Mouse (Mus musculus) liver, adult 2 months (tissue): Measurements from ENCODE around the gene Plp2. TPM values are rescaled to one million over a fixed set of nuclear protein-coding genes. Genes with fewer than 3 reads are reported as not detected.

Source experiments
- DNase-seq: peaks from one replicate; pipeline ENCODE4 v3.0.0-alpha.2; 2011; ENCODE audit warnings: low read depth, low spot score; ENCODE audit errors: extremely low read depth
- H3K27ac ChIP-seq: fragments of 200-500 bp; replicated peaks from 2 replicates; pipeline ENCODE4 v1.5.1; 2012; ENCODE audit warnings: low read depth, mild to moderate bottlenecking, control low read depth, inconsistent platforms, low read length; ENCODE audit not compliant: insufficient read depth
- H3K27me3 ChIP-seq: fragments of 200-500 bp; 2 replicates; pipeline ENCODE4 v1.6.1; 2012; ENCODE audit warnings: mild to moderate bottlenecking, moderate library complexity, low read length, inconsistent platforms; ENCODE audit not compliant: control insufficient read depth, insufficient read depth
- H3K36me3 ChIP-seq: fragments of 200-500 bp; 2 replicates; pipeline ENCODE4 v1.6.1; 2012; ENCODE audit warnings: low read length, inconsistent platforms; ENCODE audit not compliant: control insufficient read depth, insufficient read depth
- H3K4me1 ChIP-seq: fragments of 200-500 bp; 2 replicates; pipeline ENCODE4 v1.6.1; 2011; ENCODE audit warnings: low read length; ENCODE audit not compliant: control insufficient read depth, insufficient read depth
- H3K4me3 ChIP-seq: fragments of 200-500 bp; 2 replicates; pipeline ENCODE4 v1.5.1; 2011; ENCODE audit warnings: low read depth, mild to moderate bottlenecking, control low read depth, low read length, moderate library complexity; ENCODE audit not compliant: insufficient read depth
- H3K79me2 ChIP-seq: fragments of 200-500 bp; 2 replicates; pipeline ENCODE4 v1.6.1; 2012; ENCODE audit warnings: inconsistent platforms, mild to moderate bottlenecking, low read length, moderate library complexity; ENCODE audit not compliant: control insufficient read depth, insufficient read depth
- H3K9ac ChIP-seq: fragments of 200-500 bp; 2 replicates; pipeline ENCODE4 v1.6.1; 2012; ENCODE audit warnings: low read depth, mild to moderate bottlenecking, control low read depth, inconsistent platforms, low read length
- CTCF ChIP-seq: fragments of 200-500 bp; IDR thresholded peaks from 2 replicates; pipeline ENCODE4 v1.5.1; 2011; ENCODE audit warnings: low read depth, low read length, control low read depth
- POLR2A ChIP-seq: fragments of 200-500 bp; IDR thresholded peaks from 2 replicates; pipeline ENCODE4 v1.6.1; 2011; ENCODE audit warnings: low read length, control low read depth; ENCODE audit not compliant: insufficient read depth; ENCODE audit errors: extremely low read depth
- WGBS: fragments of 180-500 bp; shearing (Covaris S2); methylation state at CpG from one replicate; pipeline ENCODE4 v1.1.7; 2018; 5-methylcytosine and 5-hydroxymethylcytosine counted together
- polyA plus RNA-seq: library from polyadenylated mRNA; depleted of rRNA; stranded (reverse); fragments of >200 nt; gene quantifications from 2 replicates; pipeline ENCODE4 v1.2.3, GENCODE M21; 2012
- total RNA-seq: library from RNA; depleted of rRNA; stranded (reverse); fragments of >200 nt; gene quantifications from 2 replicates; pipeline ENCODE4 v1.2.3, GENCODE M21; 2014

The Plp2 gene
- total and polyA plus RNA-seq, 2 experiments = 0.92 to 4.0 TPM

GRCm38 (mm10) chrX:7665739-7666502 lies 5.3 kb downstream of the Plp2 start:
- H3K9ac ChIP-seq = no peak overlapping the region
- WGBS = 82% methylated on average over 21 of the region's 21 CpGs
- no peak overlapping the region for H3K4me3 ChIP-seq
- H3K79me2 ChIP-seq = no peaks in the 10 kb centered on the region
- no peaks in the 10 kb centered on the region for H3K27me3 ChIP-seq
- no peak for DNase-seq
- no peak overlapping the region for H3K27ac ChIP-seq
- TF ChIP-seq POLR2A = no peak
- TF ChIP-seq CTCF = no peak
- no peaks in the 10 kb centered on the region; the same call in 1 of the 2 replicates for H3K4me1 ChIP-seq
- H3K36me3 ChIP-seq = peaks cover 5% of the 10 kb centered on the region

GRCm38 (mm10) chrX:7664791-7665190 lies 6.4 kb downstream of the Plp2 start:
- 76% methylated on average over 11 of the region's 11 CpGs for WGBS
- H3K9ac ChIP-seq = no peak overlapping the region
- peak; percentile 52 for DNase-seq
- no peak for TF ChIP-seq CTCF
- TF ChIP-seq POLR2A = no peak
- no peak overlapping the region for H3K27ac ChIP-seq
- H3K27me3 ChIP-seq = no peaks in the 10 kb centered on the region
- no peak overlapping the region for H3K4me3 ChIP-seq
- peaks cover 9% of the 10 kb centered on the region for H3K36me3 ChIP-seq
- H3K79me2 ChIP-seq = no peaks in the 10 kb centered on the region
- H3K4me1 ChIP-seq = no peaks in the 10 kb centered on the region

GRCm38 (mm10) chrX:7662936-7663335 lies 8.3 kb downstream of the Plp2 start:
- peaks cover 9% of the 10 kb centered on the region for H3K36me3 ChIP-seq
- WGBS = 85% methylated on average over 3 of the region's 3 CpGs
- H3K27ac ChIP-seq = no peak overlapping the region
- H3K9ac ChIP-seq = no peak overlapping the region
- no peaks in the 10 kb centered on the region for H3K27me3 ChIP-seq
- peaks cover 2% of the 10 kb centered on the region for H3K4me1 ChIP-seq
- no peak overlapping the region for H3K4me3 ChIP-seq
- no peaks in the 10 kb centered on the region for H3K79me2 ChIP-seq
- no peak for TF ChIP-seq POLR2A
- TF ChIP-seq CTCF = no peak
- no peak for DNase-seq

GRCm38 (mm10) chrX:7661086-7661485 lies 10.1 kb downstream of the Plp2 start:
- DNase-seq = no peak
- peaks cover 9% of the 10 kb centered on the region for H3K36me3 ChIP-seq
- no peak for TF ChIP-seq POLR2A
- TF ChIP-seq CTCF = no peak
- peaks cover 3% of the 10 kb centered on the region for H3K4me1 ChIP-seq
- H3K27me3 ChIP-seq = no peaks in the 10 kb centered on the region
- no peak overlapping the region for H3K9ac ChIP-seq
- no peaks in the 10 kb centered on the region for H3K79me2 ChIP-seq
- 96% methylated on average over 4 of the region's 4 CpGs for WGBS
- no peak overlapping the region for H3K4me3 ChIP-seq
- no peak overlapping the region for H3K27ac ChIP-seq

GRCm38 (mm10) chrX:7658785-7659589 lies 12.2 kb downstream of the Plp2 start:
- Histone ChIP-seq H3K79me2 (no peaks in the 10 kb centered on the region), H3K4me1 (peaks cover 3% of the 10 kb centered on the region), H3K36me3 (peaks cover 6% of the 10 kb centered on the region), H3K27ac (no peak overlapping the region), H3K4me3 (no peak overlapping the region), H3K27me3 (no peaks in the 10 kb centered on the region), H3K9ac (no peak overlapping the region)
- no peak for DNase-seq
- TF ChIP-seq POLR2A (no peak), CTCF (no peak)
- WGBS = 59% methylated on average over 11 of the region's 11 CpGs

- H3K36me3 ChIP-seq = peaks cover 6% of the 10 kb centered on the region
- H3K27ac ChIP-seq = peak overlapping the region; percentile 63
- H3K79me2 ChIP-seq = no peaks in the 10 kb centered on the region
- H3K27me3 ChIP-seq = no peaks in the 10 kb centered on the region
- H3K9ac ChIP-seq = peak overlapping the region; percentile 49; the same call in 1 of the 2 replicates
- peaks cover 3% of the 10 kb centered on the region for H3K4me1 ChIP-seq
- 0 out of 2 replicates have a peak, but pooled peaks have one; percentile 27 for TF ChIP-seq POLR2A
- no peak for TF ChIP-seq CTCF
- H3K4me3 ChIP-seq = peak overlapping the region; percentile 99
- WGBS = 6% methylated on average over 13 of the region's 15 CpGs
- DNase-seq = peak; percentile 79
Observed at GRCm38 (mm10) chrX:7658031-7658784, 13.0 kb downstream of the Plp2 start.
